Mouse (Mus musculus): ENCODE results near the gene Ispd.

Ispd gene

DNA sequence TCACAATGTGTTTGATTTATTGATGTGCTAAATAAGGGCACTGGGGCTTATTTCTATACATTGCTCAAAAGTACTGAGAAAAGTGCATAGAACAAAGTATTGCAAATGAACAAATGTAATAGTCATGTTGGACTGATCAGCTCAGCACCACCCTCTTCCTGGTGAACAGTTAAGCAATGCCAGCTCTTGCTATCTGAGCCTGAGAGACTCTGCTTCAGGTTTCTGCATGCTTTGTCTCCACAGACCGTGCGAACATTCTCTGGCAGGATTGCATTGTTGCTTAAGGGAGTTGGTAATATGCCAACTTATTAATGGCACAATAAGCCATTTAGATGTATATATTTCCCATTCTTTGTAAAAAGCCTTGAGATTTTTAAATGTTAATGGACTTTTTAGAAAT, 182.9 kb downstream of the Ispd start:
- no peak for DNase-seq (ENCODE audit: low spot score)

DNA sequence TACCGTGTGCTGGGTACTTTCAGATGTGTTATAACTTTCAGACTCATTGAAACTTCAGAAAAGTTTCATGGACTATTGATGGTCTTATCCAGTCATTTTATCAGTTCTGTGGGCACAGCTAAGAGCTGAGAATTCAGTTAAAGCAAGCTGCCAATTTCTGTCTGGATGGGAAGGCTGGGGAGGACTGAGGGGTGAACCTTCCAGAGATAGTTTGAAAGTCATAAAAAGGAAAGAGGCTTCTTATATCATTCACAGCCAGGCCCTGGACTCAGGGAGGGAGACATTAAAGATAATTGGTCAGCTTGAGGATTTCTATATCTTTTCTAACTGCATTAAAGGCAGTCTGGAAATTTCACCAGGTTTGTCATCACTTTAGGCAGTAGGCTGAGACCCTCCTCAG, 185.7 kb downstream of the Ispd start:
- no peak for DNase-seq (ENCODE audit: low spot score)

DNA sequence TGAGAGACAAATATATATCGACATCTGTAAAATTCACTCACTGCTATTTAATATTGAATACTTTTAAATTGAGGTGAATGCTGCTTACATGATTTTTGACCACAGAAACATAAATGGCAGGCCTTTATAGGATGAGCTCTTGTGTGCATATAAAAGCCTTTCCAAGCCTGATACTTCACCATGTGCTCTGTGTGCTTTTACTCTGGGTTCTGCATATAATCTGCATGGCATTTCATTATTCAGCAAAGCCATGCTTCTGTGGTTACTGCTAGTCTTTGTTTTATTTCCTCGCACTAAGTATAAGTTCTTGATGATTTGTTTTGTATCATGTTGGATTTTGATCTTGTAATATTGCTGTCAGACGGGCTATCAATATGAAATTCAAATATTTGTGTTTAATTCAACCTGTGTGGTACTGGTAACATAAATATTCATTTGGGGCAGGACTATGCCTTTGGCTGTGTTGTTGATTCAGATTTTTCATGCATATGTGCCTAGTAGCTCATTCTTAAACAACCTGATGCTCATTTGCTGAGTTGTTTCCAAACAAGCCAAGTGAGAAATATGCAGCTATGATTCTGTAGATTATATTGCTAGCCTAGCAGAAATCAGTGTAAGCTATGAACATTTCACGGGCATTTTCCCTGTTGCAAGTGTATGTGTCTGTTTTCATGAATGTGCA, 189.3 kb downstream of the Ispd start:
- no peak for DNase-seq (ENCODE audit: low spot score)

DNA sequence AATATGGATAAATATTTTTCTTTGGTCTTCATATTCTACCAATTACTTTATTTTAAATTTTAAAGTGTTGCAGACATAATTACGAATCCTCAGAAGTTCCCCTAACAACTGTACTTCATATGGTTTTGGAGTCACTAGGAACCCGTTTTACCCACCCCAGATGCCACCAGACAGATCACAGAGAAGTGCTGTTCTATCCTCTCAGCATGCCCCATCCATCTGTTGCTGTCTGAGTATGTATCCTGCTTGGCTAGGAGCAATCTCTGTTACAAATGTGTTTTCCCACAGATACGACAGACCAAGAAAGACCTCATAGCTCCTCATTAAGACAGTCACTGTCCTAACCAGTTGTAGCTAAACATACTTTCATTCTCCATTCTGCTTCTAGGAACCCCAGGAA, 203.6 kb downstream of the Ispd start:
- no peak for DNase-seq (ENCODE audit: low spot score)

DNA sequence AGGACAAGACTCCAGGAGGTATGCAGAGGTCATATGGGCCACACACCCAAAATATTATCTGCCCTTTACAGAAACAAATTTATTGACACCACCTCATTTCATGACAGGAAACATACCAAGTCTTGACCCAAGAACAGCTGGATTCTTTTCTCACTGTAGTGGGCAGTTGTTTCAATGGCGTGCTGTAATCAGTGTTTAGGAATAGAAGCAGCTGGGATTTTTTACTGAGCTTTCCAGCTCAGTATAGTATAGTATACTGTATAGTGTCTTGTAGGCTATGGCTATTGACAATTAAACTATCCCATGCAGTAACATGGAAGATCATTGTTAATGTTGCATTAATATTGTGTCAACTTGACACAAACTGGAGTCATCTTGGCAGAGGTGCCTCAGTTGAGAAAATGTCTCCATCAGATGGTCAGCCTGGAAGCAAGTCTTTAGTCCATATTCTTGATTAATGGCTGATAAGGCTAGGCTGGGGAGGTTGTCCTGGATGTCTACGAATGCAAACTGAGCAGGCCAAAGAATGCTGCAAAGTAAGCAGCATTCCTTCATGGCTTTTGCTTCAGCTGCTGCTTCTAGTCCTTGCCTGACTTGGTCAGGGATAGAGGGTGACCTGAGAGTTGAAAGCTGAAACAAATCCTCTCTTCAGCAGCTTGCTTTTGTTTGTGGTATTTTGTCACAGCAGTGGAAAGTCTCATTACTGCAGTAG, 216.4 kb downstream of the Ispd start:
- DNase-seq (ENCODE audit: low spot score) = no peak

DNA sequence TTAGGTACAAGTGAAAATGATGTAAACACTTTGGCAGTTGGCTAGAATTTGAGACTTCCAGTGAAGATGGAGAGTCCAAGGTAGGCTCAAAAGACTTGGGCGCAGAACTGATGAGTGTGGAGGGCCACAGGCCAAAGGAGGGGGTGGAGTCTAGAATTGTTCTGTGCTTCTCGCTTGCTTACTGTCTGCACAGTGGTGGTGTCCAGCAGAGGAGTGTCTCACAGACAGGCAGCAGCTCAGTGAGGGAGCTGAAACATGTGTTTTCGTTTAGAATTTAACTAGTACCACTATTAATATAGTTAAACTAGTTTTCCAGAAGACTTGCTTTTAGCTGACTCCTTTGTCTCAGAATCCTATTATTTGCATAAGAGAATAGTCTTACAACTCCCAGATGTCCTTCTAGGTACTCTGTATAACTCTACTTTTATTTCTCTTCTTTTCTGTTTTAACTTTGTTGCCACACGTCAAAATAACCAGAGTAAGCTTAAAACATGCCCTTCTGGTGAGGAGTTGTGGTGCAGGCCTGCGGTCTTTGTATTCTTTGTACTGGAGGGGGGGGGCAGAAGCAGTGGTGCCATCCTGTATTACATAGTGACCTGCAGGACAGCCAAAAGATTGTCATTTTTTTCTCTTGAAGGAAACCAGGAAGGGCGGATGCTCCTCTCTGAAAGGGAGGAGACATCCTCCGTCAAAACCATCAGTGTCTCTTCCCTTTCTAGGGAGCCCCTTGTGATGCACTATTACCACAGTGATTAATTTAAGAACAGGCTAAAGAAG, 240.9 kb downstream of the Ispd start:
- no peak for DNase-seq (ENCODE audit: low spot score)

DNA sequence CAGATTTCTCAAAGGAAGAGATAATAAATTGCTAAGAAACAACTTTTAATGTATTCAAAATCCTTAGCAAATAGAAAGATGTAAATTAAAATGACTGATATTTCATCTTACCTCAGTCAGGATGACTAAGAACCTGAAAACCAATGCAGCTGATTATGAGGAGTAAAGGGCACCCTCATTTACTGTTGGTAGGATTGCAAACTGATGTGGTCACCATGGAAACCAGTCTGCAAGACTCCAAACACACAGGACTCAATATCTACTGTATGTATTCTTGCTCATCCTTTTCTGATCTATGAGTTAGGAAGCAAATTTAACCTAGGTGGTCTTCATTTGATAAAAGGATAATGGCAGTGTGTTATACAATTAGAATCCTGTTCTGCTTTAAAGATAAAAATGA, 246.0 kb downstream of the Ispd start:
- no peak for DNase-seq (ENCODE audit: low spot score)

DNA sequence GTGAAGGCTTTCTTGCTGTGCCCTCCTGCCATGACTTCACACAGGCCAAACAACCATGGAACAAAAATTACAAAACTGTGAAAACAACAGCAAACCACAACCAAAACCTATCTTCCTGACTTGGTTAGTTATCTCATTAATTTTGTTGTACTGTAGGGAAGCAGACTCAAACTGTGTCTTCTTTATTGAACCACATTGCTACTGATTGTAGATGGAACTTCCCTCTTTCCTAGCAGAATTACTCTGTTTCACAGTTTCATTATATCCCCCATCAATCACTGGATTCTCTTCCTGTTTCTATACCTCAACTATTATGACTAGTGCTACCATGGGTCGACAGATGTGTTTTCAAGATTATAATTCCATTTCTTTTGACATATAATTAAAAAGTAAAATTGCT, 251.2 kb downstream of the Ispd start:
- no peak for DNase-seq (ENCODE audit: low spot score)

DNA sequence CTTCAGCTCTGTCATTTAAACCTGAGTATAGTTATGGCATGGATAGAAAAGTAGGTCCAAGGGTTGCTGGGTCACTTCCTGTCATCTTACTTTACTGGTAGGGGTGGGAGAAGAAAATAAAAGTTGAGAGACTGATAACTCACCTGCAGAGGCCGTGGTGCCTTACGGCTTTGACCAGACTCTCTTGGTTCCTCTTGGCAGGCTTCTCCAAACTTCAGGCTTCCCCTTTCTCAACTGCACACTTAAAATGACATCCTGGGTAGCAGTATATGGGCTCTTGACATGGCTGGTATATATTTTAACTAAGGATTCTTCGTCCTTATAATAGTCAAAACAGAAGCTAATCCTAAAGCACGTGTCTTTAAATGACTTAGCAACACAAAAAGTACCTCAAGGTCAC, 266.3 kb downstream of the Ispd start:
- DNase-seq (ENCODE audit: low spot score) = no peak

DNA sequence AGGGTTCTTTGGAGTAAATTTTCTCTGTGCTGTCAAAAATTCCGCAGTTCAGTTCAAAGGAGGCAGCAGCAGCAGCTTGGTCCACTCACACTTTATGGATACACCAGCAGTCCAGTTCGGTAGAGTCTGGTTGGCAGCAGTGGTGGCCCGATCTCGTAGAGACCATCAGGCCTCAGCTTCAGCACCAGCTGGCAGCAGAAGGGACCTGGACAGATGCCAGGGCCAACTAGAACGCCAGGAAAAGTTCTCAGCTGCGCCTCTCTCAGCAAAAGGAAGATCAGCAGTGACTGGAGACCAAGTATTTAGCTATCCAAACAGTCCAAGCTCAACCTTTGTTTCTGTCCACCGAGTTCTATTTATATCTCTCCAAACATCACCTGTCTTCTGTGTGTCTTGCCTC, 281.2 kb downstream of the Ispd start:
- no peak for DNase-seq (ENCODE audit: low spot score)

DNA sequence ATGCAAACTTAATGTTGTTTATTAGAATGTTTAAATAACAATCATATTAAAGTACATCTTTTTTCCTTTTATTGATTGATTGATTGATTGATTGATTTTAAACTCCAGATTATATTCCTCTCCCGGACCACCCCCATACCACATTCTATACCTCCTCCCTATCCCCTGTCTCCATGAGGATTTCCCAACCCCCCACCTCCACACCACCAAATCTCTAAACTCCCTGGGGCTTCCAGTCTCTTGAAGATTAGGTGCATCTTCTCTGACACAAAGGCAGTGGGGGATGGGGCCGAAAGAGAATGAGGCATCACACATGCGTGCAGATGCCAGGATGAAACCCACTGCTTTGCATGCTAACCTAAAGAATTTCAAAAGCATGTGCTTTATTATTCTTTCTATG, 283.5 kb downstream of the Ispd start:
- no peak for DNase-seq (ENCODE audit: low spot score)

DNA sequence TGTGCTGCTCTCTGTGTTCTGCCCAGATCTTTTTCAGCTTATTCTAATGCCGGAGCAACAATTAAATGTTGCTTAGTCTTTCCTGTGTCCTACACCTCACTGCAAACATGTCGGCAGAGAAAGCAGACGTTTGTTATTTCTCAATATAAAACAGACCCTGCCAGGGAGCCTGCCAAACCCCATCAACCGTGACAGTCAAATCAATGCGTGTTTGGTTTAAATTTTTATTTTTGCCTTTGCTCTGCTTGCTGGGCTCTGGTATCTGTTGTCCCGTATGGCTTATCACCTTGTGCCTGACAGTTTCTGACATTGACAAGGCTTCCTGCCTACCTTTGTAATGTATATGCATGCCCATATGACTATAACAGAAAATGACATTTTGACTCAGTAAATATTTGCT, 285.5 kb downstream of the Ispd start:
- DNase-seq (ENCODE audit: low spot score) = no peak

DNA sequence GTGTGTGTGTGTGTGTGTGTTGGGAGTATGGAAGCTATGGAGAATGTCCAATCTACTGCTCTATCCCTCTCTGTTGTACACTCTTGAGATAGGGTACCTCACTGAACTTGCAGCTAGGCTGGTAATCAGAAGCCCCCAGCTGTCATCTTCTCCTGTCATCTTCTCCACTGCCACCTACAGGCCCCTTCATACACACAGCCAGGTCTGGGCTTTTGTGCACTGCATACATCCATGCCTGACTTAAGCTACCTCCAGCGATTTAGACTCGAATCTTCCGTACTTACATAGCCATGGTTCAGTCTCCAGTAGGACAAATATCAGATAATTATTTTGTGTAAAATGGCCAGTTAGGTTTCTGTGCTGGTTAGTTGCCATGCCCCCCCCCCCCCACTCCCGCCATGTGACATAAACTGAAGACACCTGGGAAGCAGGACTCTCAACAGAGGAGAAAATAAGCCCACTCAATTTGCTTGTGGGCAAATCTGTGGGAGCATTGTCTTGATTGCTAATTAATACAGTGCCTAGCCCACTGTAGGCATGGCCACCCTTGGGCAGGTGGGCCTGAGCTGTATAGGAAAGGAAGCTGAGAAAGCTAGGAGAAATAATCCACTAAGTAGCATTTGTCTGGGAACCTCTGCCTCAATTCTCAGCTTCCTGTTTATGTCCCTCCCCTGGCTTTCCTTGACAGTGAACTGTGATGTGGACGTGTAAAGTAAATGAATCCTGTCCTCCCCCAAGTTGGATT, 289.1 kb downstream of the Ispd start:
- DNase-seq (ENCODE audit: low spot score) = no peak

DNA sequence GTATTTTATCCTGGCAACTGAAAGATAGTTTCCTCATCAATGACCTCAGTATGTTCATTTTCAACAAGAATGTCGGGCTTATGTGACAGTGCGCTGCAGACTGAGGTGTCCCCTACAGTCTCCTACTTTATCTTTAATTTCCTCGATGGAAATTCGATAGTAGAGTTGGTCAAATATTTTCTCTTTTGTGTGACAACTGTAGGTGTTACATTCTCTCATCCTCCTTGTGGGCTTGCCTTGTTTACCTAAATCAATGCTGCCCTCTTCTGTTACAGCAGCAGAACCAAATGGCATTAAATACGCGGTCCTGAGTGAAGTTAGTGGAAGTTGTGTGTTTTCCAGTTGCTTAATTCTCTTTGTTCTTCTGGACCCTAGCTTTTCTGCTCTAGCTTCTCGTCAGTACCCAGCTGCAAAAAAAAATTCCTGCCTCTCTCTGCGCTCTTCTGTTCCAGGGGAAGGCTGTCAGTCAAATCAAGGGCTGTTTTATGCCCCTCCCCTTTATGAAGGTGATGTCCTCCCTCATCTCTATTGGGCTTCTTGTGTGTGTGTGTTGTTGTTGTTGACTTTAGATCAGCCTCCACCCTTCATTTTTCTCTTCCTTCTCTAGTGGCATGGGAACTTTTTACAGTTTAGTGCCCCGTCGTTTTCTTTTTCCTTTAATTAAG, 289.8 kb downstream of the Ispd start:
- no peak for DNase-seq (ENCODE audit: low spot score)

DNA sequence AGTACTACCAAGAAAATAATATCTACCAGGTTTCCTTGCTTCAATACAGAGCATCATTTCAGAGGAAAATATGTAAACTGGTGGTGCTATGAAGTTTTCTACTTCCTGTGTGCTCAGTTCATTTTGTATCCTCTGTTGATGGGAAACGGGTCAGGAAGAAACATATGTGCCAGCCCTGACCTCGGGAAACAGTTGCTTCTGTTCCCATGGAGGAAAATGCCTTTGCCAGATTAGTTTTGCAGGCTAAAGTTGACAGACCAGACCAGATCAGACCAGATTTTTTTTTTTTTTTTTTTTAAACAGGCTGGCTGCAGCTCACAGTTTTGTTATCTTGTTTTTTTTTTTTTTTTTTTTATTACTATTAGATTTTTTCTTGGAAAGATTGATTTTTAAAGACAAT, 293.2 kb downstream of the Ispd start:
- no peak for DNase-seq (ENCODE audit: low spot score)

DNA sequence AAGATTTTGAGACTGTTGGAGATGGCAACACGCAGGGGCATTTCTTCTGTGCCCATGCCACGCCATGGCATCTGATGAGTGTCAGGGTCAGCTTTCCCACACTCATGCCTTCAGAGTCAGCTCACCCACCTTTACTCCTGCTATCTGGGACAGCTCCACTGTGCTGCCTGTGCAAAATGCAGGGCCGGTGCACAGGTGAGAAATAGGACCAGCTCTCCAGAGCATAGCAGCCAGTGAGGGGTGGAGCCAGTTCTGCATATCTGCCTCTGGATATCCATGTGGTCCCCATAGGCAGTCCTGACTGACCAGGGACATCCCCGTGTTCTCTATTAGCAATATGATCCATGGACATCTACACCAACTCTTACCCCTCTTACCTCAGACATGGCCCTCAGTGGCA, 297.0 kb downstream of the Ispd start:
- DNase-seq (ENCODE audit: low spot score) = no peak

DNA sequence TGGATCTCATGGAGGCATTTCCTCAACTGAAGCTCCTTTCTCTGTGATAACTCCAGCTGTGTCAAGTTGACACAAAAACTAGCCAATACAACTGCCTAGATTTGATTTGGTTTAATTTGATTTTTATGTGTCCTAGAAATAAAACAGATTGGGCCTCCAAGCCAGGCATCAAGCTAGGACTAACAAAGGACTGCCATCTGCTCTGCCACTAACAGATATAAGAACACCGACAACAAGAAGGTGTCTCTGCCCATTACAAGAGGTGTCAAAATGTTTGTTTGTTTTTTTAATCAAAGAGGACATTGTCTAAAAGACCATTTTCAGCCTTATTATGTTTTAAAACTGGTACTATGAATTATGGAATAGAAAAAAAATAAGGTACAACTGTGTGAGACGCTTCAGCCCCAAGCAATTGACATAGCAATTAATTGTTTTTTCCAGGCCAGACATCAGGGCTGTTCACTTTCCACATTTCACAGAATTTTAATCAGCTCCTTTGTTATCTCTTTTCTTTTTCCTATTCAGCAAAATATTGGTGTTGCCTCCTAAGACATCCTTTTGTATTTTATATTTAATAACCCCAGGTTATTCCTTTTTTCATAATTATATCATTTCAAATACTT, 299.7 kb downstream of the Ispd start:
- DNase-seq (ENCODE audit: low spot score) = no peak

DNA sequence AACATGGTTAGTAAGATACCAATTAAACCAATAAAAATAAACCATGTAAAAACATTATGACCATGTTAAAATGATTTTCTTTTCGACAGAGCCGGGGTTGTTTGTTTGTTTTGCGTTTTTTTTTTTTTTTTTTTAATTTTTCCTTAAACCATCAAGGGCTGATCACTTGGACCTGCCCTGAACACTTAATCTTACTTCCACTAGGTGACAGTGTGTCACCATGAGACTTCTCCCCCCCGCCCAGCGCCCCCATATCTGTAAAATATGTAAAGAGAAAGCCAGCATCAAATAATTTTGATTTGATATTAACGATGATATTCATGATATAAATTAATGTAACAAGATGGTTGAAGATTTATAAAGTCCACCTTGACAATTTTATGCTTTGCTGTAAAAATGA, 300.5 kb downstream of the Ispd start:
- DNase-seq (ENCODE audit: low spot score) = no peak

DNA sequence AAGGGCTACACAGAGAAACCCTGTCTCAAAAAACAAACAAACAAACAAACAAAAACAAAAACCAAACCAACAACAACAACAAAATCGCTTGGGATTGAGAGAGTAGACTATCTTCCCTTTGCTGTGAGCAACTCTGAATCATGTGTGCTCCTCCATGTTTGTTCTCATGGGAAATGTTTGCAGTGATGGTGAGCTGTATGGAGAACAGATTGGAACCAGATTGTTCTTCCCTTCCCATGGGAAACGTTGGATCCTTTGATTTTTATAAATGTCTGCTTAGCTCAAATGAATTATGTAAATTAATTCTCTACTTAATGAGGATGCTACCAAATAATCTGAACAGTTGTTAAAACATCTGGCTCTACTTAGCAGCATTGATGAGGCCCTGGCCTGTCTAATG, 312.8 kb downstream of the Ispd start:
- DNase-seq (ENCODE audit: low spot score) = no peak

DNA sequence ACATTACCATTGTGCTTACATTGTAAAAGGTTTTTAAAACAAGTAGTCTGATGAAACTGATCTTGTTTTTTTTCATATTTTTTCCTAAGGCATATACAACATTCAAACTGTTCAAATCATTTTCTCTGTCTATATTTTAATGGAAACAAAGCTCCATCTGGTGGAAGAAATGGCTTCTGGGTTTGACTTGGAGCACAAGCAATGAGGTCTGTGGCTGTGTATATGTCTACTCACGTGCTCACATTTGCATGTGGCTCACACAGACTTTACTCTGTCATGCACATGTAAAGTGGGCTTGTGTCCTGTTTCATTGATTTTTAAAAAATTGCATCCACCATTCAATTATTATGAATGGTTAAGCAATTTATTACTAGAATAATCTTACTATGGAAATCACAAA, 323.1 kb downstream of the Ispd start:
- no peak for DNase-seq (ENCODE audit: low spot score)

DNA sequence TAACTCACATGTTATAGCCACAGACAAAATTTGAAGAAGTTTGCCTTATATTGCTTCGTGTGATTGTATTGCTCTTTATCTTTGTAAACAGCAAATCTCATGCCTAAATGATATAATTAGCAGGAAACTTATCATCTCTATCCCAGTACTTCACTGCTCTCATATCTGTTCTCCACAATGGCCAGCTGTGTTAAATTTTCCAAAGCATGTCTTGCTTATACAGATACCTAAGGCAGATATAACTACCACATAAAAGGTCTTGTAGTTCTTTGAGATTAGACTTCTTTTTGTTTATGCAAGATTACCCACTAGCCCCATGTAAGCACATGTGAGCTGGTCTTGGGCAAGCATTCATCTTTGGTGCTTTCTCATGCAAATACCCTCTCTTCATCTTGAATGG, 327.6 kb downstream of the Ispd start:
- no peak for DNase-seq (ENCODE audit: low spot score)

Measured in ovary, postnatal 14 days (tissue).